Mouse (Mus musculus) midbrain, embryonic 11.5 days (tissue): ENCODE measurements at regions not wholly inside any gene's neighbourhood (a gene's known extent, or its start where the extent isn't known, plus 50 kb on each side); places are given as distances from the start of the nearest gene placed in this dataset.
A peak's percentile ranks its signal among the peaks of the same experiment; 100 is the strongest.

Source experiments
- ATAC-seq: fragments of 200-750 bp; cut with Nextera tagmentation; 2 replicates; pipeline ENCODE4 v1.8.0; 2017; ENCODE audit warnings: moderate TSS enrichment, moderate library complexity; ENCODE audit not compliant: low FRiP score
- DNase-seq: peaks from one replicate; pipeline ENCODE4 v3.0.0; 2015; ENCODE audit warnings: low spot score; ENCODE audit errors: missing footprints
- H3K27ac ChIP-seq: fragments of 300-500 bp; sonication (generic); 2 replicates; pipeline ENCODE4 v1.5.1; 2014; ENCODE audit warnings: low read depth, low read length
- H3K27me3 ChIP-seq: fragments of 300-500 bp; sonication (generic); 2 replicates; pipeline ENCODE4 v1.6.1; 2014; ENCODE audit warnings: mild to moderate bottlenecking, low read length, moderate library complexity, mixed read lengths; ENCODE audit not compliant: control insufficient read depth, insufficient read depth
- H3K36me3 ChIP-seq: fragments of 300-500 bp; sonication (generic); 2 replicates; pipeline ENCODE4 v1.6.1; 2014; ENCODE audit warnings: mild to moderate bottlenecking, low read length, moderate library complexity, mixed read lengths; ENCODE audit not compliant: control insufficient read depth, insufficient read depth
- H3K4me1 ChIP-seq: fragments of 300-500 bp; sonication (generic); 2 replicates; pipeline ENCODE4 v1.6.1; 2014; ENCODE audit warnings: low read length; ENCODE audit not compliant: control insufficient read depth, insufficient read depth
- H3K4me2 ChIP-seq: fragments of 300-500 bp; sonication (generic); 2 replicates; pipeline ENCODE4 v1.6.1; 2014; ENCODE audit warnings: mild to moderate bottlenecking, moderate library complexity
- H3K4me3 ChIP-seq: fragments of 300-500 bp; sonication (generic); 2 replicates; pipeline ENCODE4 v1.5.1; 2014; ENCODE audit warnings: low read depth, low read length
- H3K9ac ChIP-seq: fragments of 300-500 bp; sonication (generic); 2 replicates; pipeline ENCODE4 v1.6.1; 2014; ENCODE audit warnings: low read length
- H3K9me3 ChIP-seq: fragments of 300-500 bp; sonication (generic); 2 replicates; pipeline ENCODE4 v1.6.1; 2016; ENCODE audit warnings: low read length; ENCODE audit not compliant: control insufficient read depth
- WGBS: fragments of 180-500 bp; shearing (Covaris S2); extraction: QIAGEN DNeasy Blood & Tissue Kit; methylation state at CpG from one replicate; pipeline ENCODE4 v1.1.7; 2014; 5-methylcytosine and 5-hydroxymethylcytosine counted together

DNA sequence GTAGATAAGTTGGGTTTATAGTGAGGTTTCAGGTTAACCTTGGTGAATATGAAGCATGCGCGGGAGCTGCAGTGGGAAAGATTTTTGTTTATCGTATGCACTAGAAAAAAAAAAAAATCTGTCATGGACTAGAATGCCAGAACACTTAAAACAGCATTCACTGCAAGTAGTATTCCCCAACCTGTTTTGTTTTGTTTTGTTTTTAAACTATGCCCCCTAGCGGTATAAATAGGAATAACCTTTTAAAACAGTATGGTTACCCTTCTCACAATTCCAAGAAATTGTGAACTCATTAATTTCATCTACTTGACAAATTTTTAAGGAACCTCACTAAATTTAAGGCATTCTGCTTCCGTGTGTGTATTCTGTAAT, 1103.2 kb upstream of the 2610301B20Rik start:
- no peaks in the 10 kb centered on the region for H3K4me1 ChIP-seq
- H3K27ac ChIP-seq, result no peak overlapping the region
- DNase-seq (no peak), ATAC-seq (peak; percentile 69)
- peak overlapping the region; percentile 45 for H3K4me3 ChIP-seq
- no peaks in the 10 kb centered on the region for H3K27me3 ChIP-seq
- 1% methylated on average over 5 of the region's 5 CpGs for WGBS
- no peaks in the 10 kb centered on the region for H3K36me3 ChIP-seq
- H3K4me2 ChIP-seq, result peak overlapping the region; percentile 58
- H3K9me3 ChIP-seq, result no peaks in the 10 kb centered on the region
- H3K9ac ChIP-seq, result peak overlapping the region; percentile 71

- H3K4me2 ChIP-seq, result no peak overlapping the region
- WGBS, result 92% methylated on average over 8 of the region's 8 CpGs
- ATAC-seq (no peak), DNase-seq (no peak)
- H3K9ac ChIP-seq, result no peak overlapping the region
- H3K27me3 ChIP-seq, result no peaks in the 10 kb centered on the region
- H3K36me3 ChIP-seq, result no peaks in the 10 kb centered on the region
- no peaks in the 10 kb centered on the region for H3K4me1 ChIP-seq
- no peak overlapping the region for H3K27ac ChIP-seq
- H3K9me3 ChIP-seq, result no peaks in the 10 kb centered on the region
- H3K4me3 ChIP-seq, result no peak overlapping the region
Observed at GRCm38 (mm10) chr4:9778391-9778790, 1095.9 kb upstream of the 2610301B20Rik start.

- H3K36me3 ChIP-seq, result no peaks in the 10 kb centered on the region
- no peak for ATAC-seq
- 86% methylated on average over 3 of the region's 3 CpGs for WGBS
- H3K9me3 ChIP-seq, result no peaks in the 10 kb centered on the region
- no peak overlapping the region for H3K4me3 ChIP-seq
- DNase-seq, result no peak
- H3K27ac ChIP-seq, result no peak overlapping the region
- no peak overlapping the region for H3K9ac ChIP-seq
- no peaks in the 10 kb centered on the region for H3K27me3 ChIP-seq
- no peaks in the 10 kb centered on the region for H3K4me1 ChIP-seq
- no peak overlapping the region for H3K4me2 ChIP-seq
Observed at GRCm38 (mm10) chr4:9779594-9779993, 1094.7 kb upstream of the 2610301B20Rik start.

GRCm38 (mm10) chr4:9780179-9780578, 1094.1 kb upstream of the 2610301B20Rik start:
- no peak overlapping the region for H3K9ac ChIP-seq
- ATAC-seq (peak; percentile 55; the same call in 1 of the 2 replicates), DNase-seq (peak; percentile 96)
- no peaks in the 10 kb centered on the region for H3K36me3 ChIP-seq
- H3K4me3 ChIP-seq, result no peak overlapping the region
- no peaks in the 10 kb centered on the region for H3K9me3 ChIP-seq
- no peak overlapping the region for H3K4me2 ChIP-seq
- H3K27ac ChIP-seq, result no peak overlapping the region
- 35% methylated on average over 9 of the region's 9 CpGs for WGBS
- no peaks in the 10 kb centered on the region for H3K27me3 ChIP-seq
- H3K4me1 ChIP-seq, result no peaks in the 10 kb centered on the region

- no peaks in the 10 kb centered on the region for H3K9me3 ChIP-seq
- no peak overlapping the region for H3K9ac ChIP-seq
- no peaks in the 10 kb centered on the region for H3K4me1 ChIP-seq
- no peaks in the 10 kb centered on the region for H3K36me3 ChIP-seq
- H3K27me3 ChIP-seq, result no peaks in the 10 kb centered on the region
- WGBS, result 61% methylated on average over 2 of the region's 2 CpGs
- DNase-seq (no peak), ATAC-seq (no peak)
- no peak overlapping the region for H3K4me2 ChIP-seq
- H3K27ac ChIP-seq, result no peak overlapping the region
- H3K4me3 ChIP-seq, result no peak overlapping the region
Observed at GRCm38 (mm10) chr4:9781318-9781717, 1093.0 kb upstream of the 2610301B20Rik start.

DNA sequence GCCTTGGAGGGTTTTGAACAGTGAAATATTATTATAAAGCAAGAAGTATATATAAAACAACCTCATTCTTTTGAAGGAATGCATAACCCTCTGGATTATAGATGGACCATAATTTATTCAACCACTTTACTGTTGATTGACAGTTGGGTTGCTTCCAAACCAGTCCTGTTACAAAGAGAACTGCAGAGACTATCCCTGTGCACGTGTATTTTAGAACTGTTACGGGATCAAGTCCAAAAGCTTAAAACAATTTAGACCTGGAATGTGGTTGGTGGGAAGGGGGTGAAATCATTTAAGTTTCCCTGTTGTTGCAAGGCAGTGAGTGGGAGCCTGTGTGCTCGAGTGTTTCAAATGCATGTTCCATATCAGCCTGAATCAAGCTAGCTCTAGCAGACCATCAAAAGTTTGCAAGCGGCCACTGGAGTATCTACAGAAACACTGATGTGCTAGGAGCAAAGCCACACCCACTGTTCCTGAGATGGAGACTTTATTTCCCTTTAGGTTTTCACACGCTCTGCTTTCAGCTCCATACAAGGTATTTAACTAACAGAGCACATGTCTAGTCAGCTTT, 1086.4 kb upstream of the 2610301B20Rik start:
- Histone ChIP-seq H3K9me3 (no peaks in the 10 kb centered on the region), H3K4me2 (no peak overlapping the region), H3K9ac (no peak overlapping the region), H3K36me3 (no peaks in the 10 kb centered on the region), H3K4me3 (no peak overlapping the region), H3K27ac (no peak overlapping the region), H3K27me3 (no peaks in the 10 kb centered on the region), H3K4me1 (no peaks in the 10 kb centered on the region)
- WGBS, result 86% methylated on average over 5 of the region's 5 CpGs
- ATAC-seq, result no peak
- no peak for DNase-seq

GRCm38 (mm10) chr4:9790478-9790877, 1083.8 kb upstream of the 2610301B20Rik start:
- no peaks in the 10 kb centered on the region for H3K9me3 ChIP-seq
- H3K36me3 ChIP-seq, result no peaks in the 10 kb centered on the region
- no peak for DNase-seq
- H3K27me3 ChIP-seq, result no peaks in the 10 kb centered on the region
- no peak overlapping the region for H3K4me2 ChIP-seq
- no peaks in the 10 kb centered on the region for H3K4me1 ChIP-seq
- no peak overlapping the region for H3K27ac ChIP-seq
- no peak for ATAC-seq
- no peak overlapping the region for H3K4me3 ChIP-seq
- 89% methylated on average over 8 of the region's 8 CpGs for WGBS
- H3K9ac ChIP-seq, result no peak overlapping the region
